Mouse (Mus musculus) heart, postnatal 4 days (tissue): ENCODE data around the gene Noa1. TPM values are rescaled to one million over a fixed set of nuclear protein-coding genes. Genes with fewer than 3 reads are reported as not detected.

Experiments used
- DNase-seq: peaks from one replicate; pipeline ENCODE4 v3.0.0; 2021
- total RNA-seq, 2 experiments: library from RNA; stranded (reverse); gene quantifications; 2 replicates each; pipeline ENCODE4 v1.2.3; 2021

Gene Noa1
- total RNA-seq: 10 to 100 TPM; 14.3 to 14.7 TPM

GRCm38 (mm10) chr5:77309924-77310772 is at the start of gene Noa1, which contains the start of gene Polr2b:
TSS of gene Noa1 (minus strand) at chr5:77310084.
TSS of gene Polr2b (plus strand) at chr5:77310147.
- peak; percentile 99 for DNase-seq

- peak; percentile 72 for DNase-seq
Observed at GRCm38 (mm10) chr5:77358347-77358746, 48.5 kb upstream of the Noa1 start.

GRCm38 (mm10) chr5:77357405-77358149 is 47.7 kb upstream of the Noa1 start:
- peak; percentile 71 for DNase-seq

- no peak for DNase-seq
Observed at GRCm38 (mm10) chr5:77355307-77356265, 45.7 kb upstream of the Noa1 start.

GRCm38 (mm10) chr5:77354361-77354787 is 44.5 kb upstream of the Noa1 start:
- DNase-seq: peak; percentile 89

- DNase-seq: no peak
Observed at GRCm38 (mm10) chr5:77351691-77352090, 41.8 kb upstream of the Noa1 start.

- no peak for DNase-seq
Observed at GRCm38 (mm10) chr5:77349971-77350658, 40.2 kb upstream of the Noa1 start.

- DNase-seq: no peak
Observed at GRCm38 (mm10) chr5:77348901-77349300, 39.0 kb upstream of the Noa1 start.

- no peak for DNase-seq
Observed at GRCm38 (mm10) chr5:77340033-77340432, 30.1 kb upstream of the Noa1 start.

- no peak for DNase-seq
Observed at GRCm38 (mm10) chr5:77330154-77330553, 20.3 kb upstream of the Noa1 start.

- no peak for DNase-seq
Observed at GRCm38 (mm10) chr5:77324936-77325335, 15.1 kb upstream of the Noa1 start.

GRCm38 (mm10) chr5:77314986-77315385 is 5.1 kb upstream of the Noa1 start:
- no peak for DNase-seq

GRCm38 (mm10) chr5:77314206-77314605 is 4.3 kb upstream of the Noa1 start:
- no peak for DNase-seq

- peak; percentile 38 for DNase-seq
Observed at GRCm38 (mm10) chr5:77309051-77309906, 605 bp downstream of the Noa1 start.

GRCm38 (mm10) chr5:77307821-77308553 is 1.9 kb downstream of the Noa1 start:
- DNase-seq: no peak

GRCm38 (mm10) chr5:77301296-77301903 is 8.5 kb downstream of the Noa1 start:
- DNase-seq: no peak

GRCm38 (mm10) chr5:77299486-77299885 is 10.4 kb downstream of the Noa1 start:
- no peak for DNase-seq

GRCm38 (mm10) chr5:77292803-77293522 is 16.9 kb downstream of the Noa1 start:
- no peak for DNase-seq

- no peak for DNase-seq
Observed at GRCm38 (mm10) chr5:77290606-77291005, 19.3 kb downstream of the Noa1 start.
